Mouse (Mus musculus): ENCODE measurements around the gene Zfp14. TPM values are rescaled to one million over a fixed set of nuclear protein-coding genes. Genes with fewer than 3 reads are reported as not detected.

Zfp14 gene
- polyA plus RNA-seq, 1 experiment from 2014 or later: 8.7 TPM

DNA sequence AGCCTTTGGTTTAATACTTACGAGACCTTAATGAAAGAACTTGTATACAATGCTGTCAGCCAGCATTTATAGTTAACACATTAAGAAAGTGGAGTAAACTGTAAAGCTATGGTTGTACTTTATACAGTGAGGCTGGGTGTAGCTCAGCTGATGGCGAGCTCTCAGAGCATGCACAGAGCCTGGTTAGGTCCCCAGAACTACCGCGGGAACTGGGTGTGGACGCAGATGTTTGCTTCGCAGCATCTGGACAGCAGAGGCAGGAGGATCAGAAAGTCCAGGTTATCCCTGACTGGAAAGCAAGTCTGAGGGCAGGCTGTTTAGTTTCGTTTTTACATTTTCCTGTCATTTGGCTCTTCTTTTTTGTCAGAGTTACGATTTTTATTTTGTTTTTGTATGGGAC, 58.5 kb downstream of the Zfp14 start:
- no peak overlapping the region for H3K4me2 ChIP-seq (replicated peaks)
- no peak overlapping the region for H3K9ac ChIP-seq
- H3K4me3 ChIP-seq: no peak overlapping the region
- no peaks in the 10 kb centered on the region for H3K9me3 ChIP-seq
- H3K36me3 ChIP-seq: peaks cover 67% of the 10 kb centered on the region
- WGBS: 98% methylated on average over 8 of the region's 8 CpGs
- H3K27ac ChIP-seq: no peak overlapping the region
- H3K27me3 ChIP-seq (replicated peaks): no peaks in the 10 kb centered on the region
- no peak for ATAC-seq (ENCODE audit: low FRiP score, low read depth)
- no peaks in the 10 kb centered on the region for H3K4me1 ChIP-seq

DNA sequence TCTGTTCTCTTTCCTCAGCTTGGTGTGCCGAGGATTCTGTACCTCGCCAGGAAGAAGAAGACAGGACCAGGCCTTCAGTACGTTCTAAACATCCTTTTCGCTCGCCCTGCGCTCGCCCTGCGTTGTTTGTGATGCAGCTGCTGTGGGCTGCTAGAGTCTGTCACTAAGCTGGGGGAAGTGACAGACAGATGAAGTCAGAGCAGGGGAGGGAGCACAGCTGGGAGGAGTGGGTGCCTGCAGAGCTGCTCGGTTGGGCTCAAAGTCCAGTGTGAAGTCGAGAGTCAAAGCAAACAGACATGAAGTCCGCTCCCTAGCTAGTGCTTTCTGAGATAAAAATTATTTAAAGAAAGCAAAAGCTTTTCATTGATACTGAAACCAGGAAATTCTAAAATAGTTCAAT, 62.1 kb downstream of the Zfp14 start:
- Histone ChIP-seq H3K4me3 (no peak overlapping the region), H3K9ac (no peak overlapping the region), H3K27me3 (replicated peaks) (no peaks in the 10 kb centered on the region), H3K27ac (no peak overlapping the region), H3K36me3 (peaks cover 53% of the 10 kb centered on the region), H3K9me3 (no peaks in the 10 kb centered on the region), H3K4me2 (replicated peaks) (no peak overlapping the region), H3K4me1 (no peaks in the 10 kb centered on the region)
- WGBS: 92% methylated on average over 11 of the region's 11 CpGs
- no peak for ATAC-seq (ENCODE audit: low FRiP score, low read depth)

DNA sequence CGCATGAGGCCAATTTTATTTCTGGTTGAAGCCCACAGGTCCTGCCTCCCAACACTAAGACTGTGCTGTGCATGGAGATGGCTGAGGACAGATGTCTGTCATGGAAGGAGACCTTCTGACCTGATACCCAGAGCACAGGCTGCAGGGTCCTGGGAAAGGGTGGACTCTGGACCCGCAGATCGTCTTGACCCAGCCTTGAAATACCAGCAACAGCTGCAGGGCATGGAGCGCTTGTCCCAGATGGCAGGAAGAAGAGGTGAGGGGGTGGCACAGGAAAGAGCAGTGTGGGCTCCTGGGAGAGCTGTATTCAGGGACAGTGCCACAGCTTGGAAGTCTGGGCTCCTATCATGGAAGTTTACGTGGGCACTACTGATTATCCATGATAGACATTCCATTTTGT, 63.6 kb downstream of the Zfp14 start:
- Histone ChIP-seq H3K27me3 (replicated peaks) (no peaks in the 10 kb centered on the region), H3K9me3 (no peaks in the 10 kb centered on the region), H3K27ac (no peak overlapping the region), H3K36me3 (peaks cover 43% of the 10 kb centered on the region), H3K4me2 (replicated peaks) (no peak overlapping the region), H3K4me1 (0 out of 2 replicates have a peak, but pooled peaks cover 6% of the 10 kb centered on the region), H3K4me3 (no peak overlapping the region), H3K9ac (no peak overlapping the region)
- 92% methylated on average over 5 of the region's 5 CpGs for WGBS
- ATAC-seq (ENCODE audit: low FRiP score, low read depth): no peak

Small RNAs within 50 kb of the gene (microRNA-seq; reads per million reads assigned to microRNA genes)
- not detected for gene Gm23368

Other genes starting within 250 kb of the Zfp14 start
- gene Zfp790, start 235.3 kb downstream of the Zfp14 start, polyA plus RNA-seq (2016; fragmentation: Nextera tagmentation; extraction: Ambion mirVana): 26.5 and 27.7 TPM in 2 replicates
- gene Zfp940, start 197.7 kb downstream of the Zfp14 start, polyA plus RNA-seq (2016; fragmentation: Nextera tagmentation; extraction: Ambion mirVana): 11.1 and 11.3 TPM in 2 replicates
- 12.7 and 13.9 TPM in 2 replicates for gene Zfp420, start 191.4 kb downstream of the Zfp14 start, polyA plus RNA-seq (2016; fragmentation: Nextera tagmentation; extraction: Ambion mirVana)
- gene Zfp27, start 144.8 kb downstream of the Zfp14 start, polyA plus RNA-seq (2016; fragmentation: Nextera tagmentation; extraction: Ambion mirVana): 14.8 and 16.8 TPM in 2 replicates
- 6.1 and 6.5 TPM in 2 replicates for gene Zfp383, start 143.2 kb downstream of the Zfp14 start, polyA plus RNA-seq (2016; fragmentation: Nextera tagmentation; extraction: Ambion mirVana)
- 13.3 and 13.5 TPM in 2 replicates for gene Zfp74, start 97.3 kb downstream of the Zfp14 start, polyA plus RNA-seq (2016; fragmentation: Nextera tagmentation; extraction: Ambion mirVana)
- 13.8 and 14.1 TPM in 2 replicates for gene Zfp568, start 67.4 kb downstream of the Zfp14 start, polyA plus RNA-seq (2016; fragmentation: Nextera tagmentation; extraction: Ambion mirVana)
- gene Zfp82, start 21.5 kb upstream of the Zfp14 start, polyA plus RNA-seq (2016; fragmentation: Nextera tagmentation; extraction: Ambion mirVana): 8.2 and 10.4 TPM in 2 replicates
- 1.4 and 3.1 TPM in 2 replicates for gene Gm26920, start 39.0 kb upstream of the Zfp14 start, polyA plus RNA-seq (2016; fragmentation: Nextera tagmentation; extraction: Ambion mirVana)
- gene Zfp566, start 39.1 kb upstream of the Zfp14 start, polyA plus RNA-seq (2016; fragmentation: Nextera tagmentation; extraction: Ambion mirVana): 14.2 and 16.0 TPM in 2 replicates
- gene Zfp260, start 43.4 kb upstream of the Zfp14 start, polyA plus RNA-seq (2016; fragmentation: Nextera tagmentation; extraction: Ambion mirVana): 107 and 116 TPM in 2 replicates
- gene Zfp382, start 70.6 kb upstream of the Zfp14 start, polyA plus RNA-seq (2016; fragmentation: Nextera tagmentation; extraction: Ambion mirVana): 11.5 and 12.3 TPM in 2 replicates
- 14.6 and 15.6 TPM in 2 replicates for gene Zfp146, start 118.4 kb upstream of the Zfp14 start, polyA plus RNA-seq (2016; fragmentation: Nextera tagmentation; extraction: Ambion mirVana)
- gene Cox7a1, start 132.8 kb upstream of the Zfp14 start, polyA plus RNA-seq (2016; fragmentation: Nextera tagmentation; extraction: Ambion mirVana): 2.9 and 5.8 TPM in 2 replicates
- 73.3 and 78.3 TPM in 2 replicates for gene Capns1, start 147.4 kb upstream of the Zfp14 start, polyA plus RNA-seq (2016; fragmentation: Nextera tagmentation; extraction: Ambion mirVana)
- 156 and 166 TPM in 2 replicates for gene Polr2i, start 180.6 kb upstream of the Zfp14 start, polyA plus RNA-seq (2016; fragmentation: Nextera tagmentation; extraction: Ambion mirVana)
- gene Tbcb, start 180.9 kb upstream of the Zfp14 start, polyA plus RNA-seq (2016; fragmentation: Nextera tagmentation; extraction: Ambion mirVana): 292 and 299 TPM in 2 replicates
- not detected in 2 replicates for gene Ovol3, start 184.3 kb upstream of the Zfp14 start, polyA plus RNA-seq (2016; fragmentation: Nextera tagmentation; extraction: Ambion mirVana)
- 0.52 and 0.78 TPM in 2 replicates for gene Thap8, start 228.7 kb upstream of the Zfp14 start, polyA plus RNA-seq (2016; fragmentation: Nextera tagmentation; extraction: Ambion mirVana)
- 6.6 and 9.7 TPM in 2 replicates for gene Wdr62, start 229.0 kb upstream of the Zfp14 start, polyA plus RNA-seq (2016; fragmentation: Nextera tagmentation; extraction: Ambion mirVana)
- 74.3 and 87.2 TPM in 2 replicates for gene Clip3, start 240.3 kb upstream of the Zfp14 start, polyA plus RNA-seq (2016; fragmentation: Nextera tagmentation; extraction: Ambion mirVana)